Mouse (Mus musculus): ENCODE data around the gene 1700028P14Rik. TPM values are rescaled to one million over a fixed set of nuclear protein-coding genes. Genes with fewer than 3 reads are reported as not detected.

The 1700028P14Rik gene
- total RNA-seq, 4 experiments from 2014 or later, result not detected

Other genes with a start within 250 kb of the 1700028P14Rik start
- gene Mamdc2, start 204.4 kb downstream of the 1700028P14Rik start, total RNA-seq (2022), result 1 to 10 TPM in 3 of 4 experiments, under 1 TPM in 1; 0.99 to 1.9 (median 1.2) TPM
- gene Ptar1, start 34.6 kb upstream of the 1700028P14Rik start, total RNA-seq (2022), result 10 to 100 TPM; 21.6 to 25.9 (median 21.9) TPM
- under 1 TPM; 0.63 to 0.99 (median 0.76) TPM for gene Apba1, start 106.1 kb upstream of the 1700028P14Rik start, total RNA-seq (2022)